Mouse (Mus musculus) olfactory bulb, adult 2 months (tissue): ENCODE data around the gene Slc25a38.

Experiments used
- CTCF ChIP-seq: fragments of 200-500 bp; IDR thresholded peaks from 2 replicates; pipeline ENCODE4 v1.5.1; 2012; ENCODE audit warnings: low read depth, mild to moderate bottlenecking, low read length, moderate library complexity; ENCODE audit not compliant: insufficient read depth
- POLR2A ChIP-seq: fragments of 200-500 bp; IDR thresholded peaks from 2 replicates; pipeline ENCODE4 v1.6.1; 2012; ENCODE audit warnings: mild to moderate bottlenecking, low read depth, low read length, moderate library complexity; ENCODE audit not compliant: insufficient read depth

DNA sequence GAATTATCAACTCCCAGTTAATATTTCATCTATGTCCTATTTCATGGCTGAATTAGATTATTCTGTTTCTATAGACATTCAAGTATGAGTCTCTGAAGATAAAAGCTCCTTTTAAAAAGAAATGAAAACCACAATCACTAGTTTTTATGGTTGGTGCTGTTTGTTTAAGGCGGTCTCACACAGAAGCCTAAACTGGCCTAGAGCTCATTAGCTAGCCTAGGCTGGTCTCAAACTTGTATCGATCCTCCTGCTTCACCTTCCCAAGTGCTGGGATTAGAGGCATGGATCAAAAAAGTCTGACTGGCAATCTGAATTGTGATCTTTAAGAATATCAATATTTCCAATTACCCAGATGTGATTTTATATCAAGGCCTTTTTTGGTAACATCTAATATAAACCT lies 42.6 kb upstream of the Slc25a38 start:
- TF ChIP-seq CTCF (no peak), POLR2A (no peak)
